Mouse (Mus musculus) gastrocnemius, adult 8-10 months (tissue): ENCODE results near the gene Snx10. TPM values are rescaled to one million over a fixed set of nuclear protein-coding genes. Genes with fewer than 3 reads are reported as not detected.

Source experiments
- DNase-seq, 2 experiments: peaks; one replicate each; pipeline ENCODE4 v3.0.0; 2022; ENCODE audit warnings: low spot score in 2 of 2
- total RNA-seq, 4 experiments: library from RNA; stranded (reverse); gene quantifications; 2 replicates each; pipeline ENCODE4 v1.2.4; 2022

Gene Snx10
- total RNA-seq, 4 experiments from 2014 or later: 6.1 to 11.6 (median 7.5) TPM

DNA sequence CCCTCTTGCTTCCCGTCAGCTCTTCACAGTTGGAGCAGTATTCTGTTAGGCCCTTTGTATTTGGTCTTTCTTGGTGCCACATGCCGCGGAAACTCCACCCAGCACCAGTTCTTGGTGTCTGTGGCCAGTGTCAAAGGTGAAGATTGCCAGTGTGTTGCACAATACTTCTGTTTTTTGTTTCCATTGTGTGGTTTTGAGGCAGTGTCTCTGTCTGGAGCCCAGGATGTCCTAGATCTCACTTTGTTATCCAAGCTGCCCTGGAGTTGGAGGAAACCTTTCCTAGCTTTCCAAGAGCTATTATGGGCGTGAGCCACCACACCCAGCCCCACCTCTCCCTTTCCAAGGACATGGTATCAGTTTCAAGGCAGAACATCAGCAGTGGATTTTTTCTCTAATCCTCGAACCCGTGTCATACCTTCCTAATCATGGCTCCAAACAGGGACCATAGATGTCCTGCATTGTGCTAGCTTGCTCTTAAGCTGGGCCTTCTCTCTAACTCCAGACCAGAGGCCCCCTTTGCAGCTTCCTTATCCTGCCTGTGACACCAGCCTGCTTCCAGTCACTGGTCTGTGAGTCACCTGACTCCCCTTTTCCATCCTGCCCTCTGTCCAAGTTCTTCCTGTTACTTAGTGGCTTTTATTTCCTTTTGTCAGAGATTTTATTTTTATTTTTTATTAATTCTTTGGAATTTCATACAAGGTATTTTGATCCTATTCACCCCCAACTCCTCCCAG lies 9.9 kb downstream of the Snx10 start:
- DNase-seq: no peak

DNA sequence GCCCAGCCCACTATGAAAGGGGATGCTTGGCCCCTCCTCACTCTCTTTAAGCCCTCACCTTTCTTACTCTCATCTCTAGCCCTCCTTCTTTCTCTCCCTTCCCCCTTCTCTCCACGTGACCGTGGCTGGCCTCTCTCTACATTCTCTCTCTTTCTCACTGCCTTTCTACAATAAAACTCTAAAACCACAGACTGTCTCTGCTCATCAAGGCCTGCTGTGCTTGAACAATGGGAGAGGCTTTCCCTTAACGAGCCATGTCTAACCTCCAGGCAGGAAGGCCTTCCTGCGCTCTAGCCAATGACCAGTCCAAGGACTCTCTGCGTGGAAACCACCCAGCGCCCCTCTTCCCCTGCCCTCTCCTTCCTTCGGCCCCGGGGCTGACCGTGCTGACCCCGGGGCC lies 11.9 kb downstream of the Snx10 start:
- DNase-seq: no peak

DNA sequence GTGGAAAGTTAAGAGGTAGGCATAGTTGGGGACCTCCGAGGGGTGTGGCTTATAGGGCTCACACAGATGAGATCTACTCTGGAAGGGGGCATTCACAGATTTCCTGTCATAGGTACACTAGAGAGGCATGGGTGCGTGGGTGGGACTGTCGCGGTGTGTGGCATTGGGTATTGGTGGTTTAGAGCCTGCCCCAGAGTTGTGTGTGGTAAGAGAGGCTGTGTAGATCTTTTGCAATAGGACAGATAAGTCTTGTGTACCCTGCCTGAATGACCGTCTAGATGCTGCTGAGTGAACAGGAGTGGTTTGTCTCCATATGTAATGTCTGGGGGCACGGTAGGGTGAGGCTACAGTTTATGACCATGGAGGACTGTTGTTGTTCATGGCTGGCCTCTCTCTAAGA lies 16.8 kb downstream of the Snx10 start:
- DNase-seq: no peak

DNA sequence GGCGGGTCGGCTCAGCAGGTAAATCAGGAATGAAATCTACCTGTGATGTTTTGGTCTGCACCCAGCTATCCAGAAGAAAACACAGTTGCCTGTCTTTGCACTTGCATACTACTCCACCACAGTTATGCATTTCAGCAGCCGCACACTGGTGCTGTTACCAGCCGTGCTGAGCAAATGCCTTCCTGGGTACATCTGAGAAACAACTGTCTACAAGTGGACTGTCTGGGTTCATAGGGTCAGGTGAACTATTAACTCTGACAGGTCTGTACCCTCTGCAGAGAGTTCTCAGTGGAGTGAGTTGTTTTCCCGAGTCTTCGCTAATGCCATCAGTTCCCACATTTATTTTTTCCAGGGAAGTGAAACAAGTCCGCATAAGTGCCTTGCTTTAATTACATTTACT lies 17.7 kb downstream of the Snx10 start:
- no peak for DNase-seq

DNA sequence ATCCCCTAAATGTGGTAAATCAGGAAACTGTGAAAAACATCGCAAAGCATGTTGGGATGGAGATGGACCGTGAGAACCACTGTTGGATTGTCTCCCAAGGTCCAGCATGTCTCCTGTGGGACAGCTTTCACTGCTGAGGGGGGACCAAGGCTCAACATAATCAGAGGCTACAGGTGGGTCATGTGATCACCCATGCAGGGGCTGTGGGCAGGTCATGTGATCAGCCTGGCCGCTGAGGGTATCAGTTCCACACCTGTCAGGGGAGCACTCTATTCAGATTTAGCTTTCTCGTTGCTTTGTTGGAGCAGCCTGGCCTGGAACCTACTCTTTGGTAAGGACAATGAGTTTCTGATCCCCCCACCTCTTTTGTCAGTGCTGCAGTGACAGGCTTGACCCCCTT lies 18.4 kb downstream of the Snx10 start:
- no peak for DNase-seq

DNA sequence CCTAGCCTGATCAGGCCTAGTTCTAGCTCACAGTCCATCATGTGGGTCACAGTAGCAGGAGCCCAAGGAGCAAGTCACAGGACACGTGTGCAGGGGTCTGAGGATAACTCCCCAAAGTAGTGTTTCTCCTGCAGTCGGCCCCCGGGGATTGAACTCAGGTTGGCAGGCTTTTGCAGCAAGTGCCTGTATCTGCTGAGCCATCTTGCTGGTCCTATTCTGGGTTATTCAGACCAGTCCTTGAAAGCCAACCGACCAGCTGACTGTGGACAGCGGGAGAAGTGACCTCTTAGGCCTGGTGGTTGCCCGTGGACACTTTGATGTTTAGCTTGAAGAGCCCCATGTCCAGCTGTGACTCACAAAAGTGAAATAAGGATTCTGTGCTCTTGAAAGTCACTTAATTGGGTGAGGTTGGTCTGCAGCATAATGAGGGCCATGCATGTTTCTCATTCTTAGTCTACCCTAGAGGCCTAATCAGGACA lies 20.0 kb downstream of the Snx10 start:
- no peak for DNase-seq

DNA sequence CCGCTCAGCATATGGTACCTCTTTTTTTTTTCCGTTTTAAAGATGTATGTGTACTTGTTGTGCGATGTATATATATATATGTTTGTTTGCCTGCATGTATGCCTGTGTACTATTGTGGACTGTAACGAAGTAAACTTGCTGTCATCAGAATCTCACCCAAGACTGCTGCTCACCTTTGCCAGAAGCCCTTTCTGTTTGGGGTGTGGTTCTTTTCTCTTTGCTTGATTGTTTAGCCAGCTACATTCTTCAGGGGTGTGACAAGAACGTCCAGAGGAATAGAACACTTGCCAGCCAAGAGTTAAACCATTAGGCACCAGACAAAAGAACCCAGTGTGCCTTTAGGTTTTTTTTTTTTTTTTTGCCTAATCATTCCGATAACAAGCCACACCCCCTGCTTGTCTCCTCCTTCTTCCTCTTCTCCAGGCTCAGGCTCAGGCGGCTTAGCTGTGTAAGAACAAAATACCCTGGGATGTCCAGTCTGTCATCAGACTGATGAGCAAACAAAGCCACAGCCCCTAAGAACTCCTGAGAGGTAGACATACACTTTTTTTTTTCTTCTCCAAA lies 20.5 kb downstream of the Snx10 start:
- no peak for DNase-seq

DNA sequence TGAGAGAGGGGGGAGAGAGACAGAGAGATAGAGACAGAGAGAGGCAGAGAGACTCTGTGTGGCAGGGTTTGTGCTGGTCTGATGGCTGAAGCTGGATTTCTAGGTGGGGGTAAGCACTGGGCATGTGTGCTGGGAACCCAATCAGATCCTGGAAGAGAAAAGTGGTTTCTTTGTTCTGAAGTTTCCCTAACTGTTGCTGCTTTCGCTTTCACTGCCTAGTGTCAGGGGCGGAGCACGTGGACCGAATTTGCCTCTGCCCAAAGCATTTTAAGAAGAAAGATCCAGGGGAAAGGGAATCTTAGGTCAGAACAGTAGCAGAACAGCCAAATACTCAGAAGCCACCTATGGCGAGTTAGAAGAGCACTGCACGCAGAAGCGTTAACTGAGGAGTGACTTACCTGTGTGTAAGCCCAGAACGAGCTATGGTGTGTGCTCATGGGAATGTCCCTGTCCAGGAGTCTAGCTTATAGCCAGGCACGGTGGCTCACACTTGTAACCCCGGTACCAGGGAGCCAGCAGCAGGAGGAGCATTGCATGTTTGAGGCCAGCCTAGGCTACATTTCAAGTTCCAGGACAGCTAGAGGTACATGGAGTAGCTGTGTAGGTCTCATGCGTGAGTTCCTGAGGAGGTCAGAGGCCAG lies 21.6 kb downstream of the Snx10 start:
- peak in 1 of 2 experiments; percentile 13 for DNase-seq

DNA sequence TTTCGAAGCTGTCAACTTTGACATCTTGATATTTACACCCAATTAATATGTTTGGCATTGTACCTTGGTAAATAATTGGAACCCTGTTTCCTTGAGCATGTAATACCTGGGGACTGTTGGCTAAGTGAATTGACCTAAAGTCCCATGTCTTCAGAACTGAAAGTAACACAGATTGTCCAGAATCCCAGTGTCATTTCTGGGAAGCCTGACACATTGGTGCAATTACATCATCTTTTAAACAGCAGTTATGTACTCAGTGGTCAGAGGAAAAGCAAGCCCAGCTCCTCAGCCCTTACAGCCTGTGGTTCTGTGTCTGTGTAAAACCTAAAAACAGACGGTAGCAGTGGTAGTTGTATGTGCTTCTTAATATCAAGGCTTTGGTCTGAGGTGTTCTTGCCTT lies 22.4 kb downstream of the Snx10 start:
- DNase-seq: no peak

DNA sequence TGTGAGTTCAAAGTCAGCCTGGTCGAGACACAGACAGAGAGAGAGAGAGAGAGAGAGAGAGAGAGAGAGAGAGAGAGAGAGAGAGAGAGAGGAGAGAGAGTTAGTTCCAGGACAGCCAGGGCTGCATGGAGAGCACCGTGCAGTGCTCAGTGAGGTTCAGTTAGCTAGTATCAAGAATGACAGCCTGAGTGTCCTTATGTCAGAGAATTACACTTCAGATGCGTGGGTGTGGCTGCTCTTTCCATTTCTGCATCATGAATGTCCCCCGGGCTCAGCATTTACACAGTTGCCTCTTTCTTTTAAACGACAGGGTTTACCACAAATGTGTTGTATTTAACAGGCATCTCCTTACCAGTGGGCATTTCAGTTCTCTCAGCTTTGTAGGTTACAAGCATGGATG lies 25.1 kb downstream of the Snx10 start:
- DNase-seq: no peak

DNA sequence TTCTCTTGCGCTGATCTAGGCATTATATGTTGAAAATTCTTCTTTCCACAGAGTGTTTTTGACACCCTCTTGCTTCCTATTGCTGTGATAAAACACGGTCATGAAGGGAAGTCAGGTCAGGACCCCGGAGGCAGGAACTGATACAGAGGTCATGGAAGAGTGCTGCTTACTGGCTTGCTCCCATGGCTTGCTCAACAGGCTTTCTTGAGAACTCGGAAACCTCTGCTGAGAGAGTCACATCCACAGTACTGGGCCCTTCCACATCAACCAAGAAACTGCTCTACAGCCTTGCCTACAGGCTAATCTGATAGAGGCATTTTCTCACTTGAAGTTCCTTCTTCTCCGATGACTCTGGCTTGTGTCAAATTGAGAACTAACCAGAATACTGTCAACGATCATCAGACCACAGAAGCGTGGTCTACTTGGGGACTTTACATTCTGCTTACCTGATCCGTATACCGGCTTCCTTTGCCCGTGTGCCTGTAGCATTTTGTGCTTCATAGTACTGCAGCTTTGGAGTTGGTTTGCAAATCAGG lies 27.6 kb downstream of the Snx10 start:
- no peak for DNase-seq

DNA sequence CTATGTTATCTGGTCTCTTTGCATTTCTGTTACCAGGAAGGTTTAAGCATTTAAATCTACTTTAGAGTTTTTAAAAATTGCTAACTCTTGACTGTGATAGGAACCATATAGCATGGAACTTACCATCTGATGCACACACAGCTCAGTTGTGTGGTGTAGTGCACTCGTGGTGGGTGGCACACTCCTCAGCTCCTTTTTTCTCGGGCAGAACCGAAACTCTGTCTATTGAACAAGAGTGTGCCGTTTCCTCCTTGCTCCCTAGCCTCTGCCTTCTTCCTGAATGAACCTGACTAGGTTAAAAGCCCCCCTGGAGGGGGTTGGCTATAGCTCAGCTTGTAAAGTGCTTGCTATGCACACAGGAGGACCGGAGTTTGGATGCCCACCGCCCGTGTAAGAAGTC lies 32.9 kb downstream of the Snx10 start:
- no peak for DNase-seq

DNA sequence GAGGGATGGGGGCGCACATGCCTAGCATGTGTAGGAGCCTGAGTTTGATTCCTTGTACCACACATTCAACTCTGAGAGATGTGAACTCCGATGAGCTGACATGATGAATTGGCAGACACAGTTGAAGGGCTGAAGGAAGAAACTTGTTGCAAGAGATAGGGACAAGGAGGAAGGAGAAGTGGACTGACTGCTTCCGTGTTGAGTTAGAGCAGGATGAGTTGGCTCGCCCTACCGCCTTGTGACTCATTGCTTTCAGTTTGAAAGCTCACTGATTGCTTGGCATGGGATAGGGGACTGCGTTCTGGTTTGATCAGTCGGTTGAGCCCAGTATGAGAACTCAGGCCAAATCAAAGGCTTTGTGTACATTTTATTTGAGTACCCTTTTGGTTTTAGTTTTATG lies 34.6 kb downstream of the Snx10 start:
- DNase-seq: no peak

DNA sequence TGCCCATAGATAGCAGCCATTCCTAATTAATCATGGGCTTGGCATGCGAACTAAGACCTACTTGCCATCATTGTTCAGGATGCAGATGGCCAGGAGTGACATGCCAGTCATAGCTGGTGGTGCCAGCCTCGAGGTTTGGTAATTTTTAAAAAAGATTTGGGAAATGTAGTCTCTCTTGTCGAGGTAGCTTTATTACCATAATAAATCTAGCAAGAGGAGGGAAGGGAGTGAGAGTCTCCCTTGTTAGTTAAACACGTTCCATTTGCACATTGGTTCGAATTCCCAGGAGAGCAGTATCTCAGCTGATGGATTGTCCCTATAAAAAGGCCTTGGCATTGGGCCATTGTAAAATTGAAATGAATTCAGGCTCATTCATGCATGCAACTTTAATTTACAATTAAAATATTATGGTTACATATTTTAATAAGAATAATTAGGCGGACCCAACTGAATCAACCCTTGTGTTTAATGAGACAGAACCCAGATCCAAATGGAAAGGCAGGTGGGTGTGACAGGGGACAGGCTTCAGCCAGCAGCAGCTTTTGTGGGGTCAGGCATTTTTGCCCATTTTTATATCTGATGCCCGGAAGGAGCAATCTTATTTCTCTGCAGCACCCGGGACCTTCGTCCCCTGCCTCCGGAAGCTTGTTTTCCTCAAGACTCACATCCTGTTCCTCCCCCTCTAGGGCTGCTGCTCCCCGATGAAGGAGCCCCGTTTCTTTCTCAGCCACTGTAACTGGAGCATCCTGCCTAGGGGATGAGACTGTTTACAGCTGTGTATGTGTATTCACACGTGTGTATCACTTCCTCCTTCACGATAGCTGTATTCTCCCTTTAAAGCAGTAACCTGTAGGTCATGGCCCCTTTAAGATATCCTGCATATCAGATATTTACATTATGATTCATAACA lies 43.3 kb downstream of the Snx10 start:
- DNase-seq: no peak

DNA sequence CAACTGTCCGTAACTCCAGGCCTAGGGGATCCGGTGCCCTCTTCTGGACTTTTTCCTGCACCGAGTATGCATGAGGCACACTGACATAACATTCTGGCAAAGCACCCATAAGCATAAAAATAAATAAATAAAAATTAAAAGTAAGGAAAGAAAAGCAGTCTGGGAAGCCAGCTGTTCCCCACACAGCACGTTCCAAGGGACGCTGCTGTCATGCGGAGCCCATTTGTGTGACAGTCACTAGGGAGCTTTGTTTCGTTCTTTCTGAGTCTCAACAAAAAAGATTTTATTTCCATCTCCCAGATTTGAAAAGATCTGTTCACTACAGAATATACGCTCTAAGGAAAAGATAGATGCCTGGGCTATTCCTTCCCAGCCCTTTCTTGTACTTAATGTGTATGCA lies 45.4 kb downstream of the Snx10 start:
- DNase-seq: no peak

DNA sequence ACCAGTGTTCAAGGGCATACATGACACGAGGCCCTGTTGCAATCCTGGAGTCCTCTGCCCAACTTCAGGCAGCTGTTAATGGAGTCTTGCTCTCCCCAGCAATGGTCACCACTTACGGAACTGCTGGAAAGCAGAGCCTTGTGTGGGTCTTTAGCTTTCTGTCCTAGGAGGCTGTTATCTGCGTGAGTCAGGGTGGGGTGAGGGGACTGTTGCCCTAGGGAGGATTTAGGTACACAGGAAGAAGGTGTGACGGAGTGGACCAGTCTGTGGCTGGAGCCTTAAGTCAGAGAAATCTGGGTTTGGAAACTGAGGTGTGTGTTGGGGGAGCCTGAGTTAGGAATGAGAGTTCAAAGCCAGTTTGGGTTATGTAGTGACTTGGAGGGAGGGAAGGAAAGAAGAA lies 49.4 kb downstream of the Snx10 start:
- DNase-seq: no peak

DNA sequence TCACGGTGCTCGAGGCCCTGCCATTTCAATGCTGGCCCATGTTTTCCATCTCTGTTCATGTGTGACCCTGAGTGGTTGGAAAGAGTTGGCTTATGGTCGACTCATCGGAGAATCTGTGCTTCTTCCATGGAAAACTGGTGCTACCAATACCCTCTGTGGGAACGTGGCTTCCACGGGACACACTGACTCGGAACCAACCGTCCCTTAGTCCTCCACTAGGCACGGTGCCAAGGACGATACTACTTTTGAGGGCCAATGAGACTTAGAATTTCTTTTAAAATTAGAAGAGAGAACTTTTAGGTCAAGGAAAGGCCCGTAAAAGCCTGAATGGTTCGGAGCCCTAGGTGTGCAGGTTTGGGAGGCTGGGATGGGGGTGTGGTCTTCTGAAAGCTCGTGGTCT lies 50.4 kb downstream of the Snx10 start:
- DNase-seq: no peak

DNA sequence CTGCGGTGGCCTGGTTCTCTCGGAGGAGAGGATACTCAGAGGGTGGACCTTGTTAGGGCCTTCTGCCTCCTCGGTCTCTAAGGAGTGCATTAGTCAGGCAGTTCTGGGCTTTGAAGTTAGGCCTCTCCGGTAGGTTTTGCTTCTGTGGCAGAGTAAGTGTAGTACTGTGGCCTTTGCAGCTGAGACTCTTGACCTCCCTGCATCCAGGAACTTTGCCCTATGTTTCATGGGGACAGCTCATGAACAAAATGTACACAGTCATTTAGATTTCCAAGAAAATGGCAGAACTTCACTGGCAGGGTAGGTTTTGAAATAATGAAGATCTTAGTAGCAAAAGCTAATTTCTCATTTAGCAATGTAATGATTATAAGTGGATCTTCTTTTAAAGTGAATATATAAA lies 54.7 kb downstream of the Snx10 start:
- DNase-seq: no peak

DNA sequence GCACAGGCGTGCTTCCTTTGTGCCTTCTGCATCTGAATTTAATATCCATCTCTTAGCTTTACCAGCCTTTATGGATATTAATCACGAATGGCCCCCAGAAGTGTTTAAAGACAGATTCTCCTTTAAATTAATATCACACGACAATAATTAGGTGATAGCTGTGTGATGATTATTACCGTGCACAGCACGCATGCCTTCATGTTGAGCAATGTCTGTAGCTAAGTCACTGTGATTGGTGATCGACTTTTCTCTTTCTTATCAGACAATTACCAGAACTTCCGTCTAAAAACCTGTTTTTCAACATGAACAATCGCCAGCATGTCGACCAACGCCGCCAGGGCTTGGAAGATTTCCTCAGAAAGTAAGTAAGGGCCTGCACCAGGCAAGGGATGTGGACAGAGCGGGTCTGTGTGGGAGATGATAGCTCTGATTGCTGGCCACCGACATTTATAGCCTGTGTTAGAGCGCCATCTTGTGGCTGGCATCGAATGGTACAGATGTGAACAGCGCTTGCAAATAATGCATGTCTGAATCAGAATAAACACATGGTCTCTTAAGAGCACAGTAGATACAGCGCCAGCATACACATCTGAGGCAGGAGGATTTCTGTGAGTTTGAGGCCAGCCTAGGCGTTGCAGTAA lies 56.5 kb downstream of the Snx10 start:
- peak; percentile 45 to 58 for DNase-seq

DNA sequence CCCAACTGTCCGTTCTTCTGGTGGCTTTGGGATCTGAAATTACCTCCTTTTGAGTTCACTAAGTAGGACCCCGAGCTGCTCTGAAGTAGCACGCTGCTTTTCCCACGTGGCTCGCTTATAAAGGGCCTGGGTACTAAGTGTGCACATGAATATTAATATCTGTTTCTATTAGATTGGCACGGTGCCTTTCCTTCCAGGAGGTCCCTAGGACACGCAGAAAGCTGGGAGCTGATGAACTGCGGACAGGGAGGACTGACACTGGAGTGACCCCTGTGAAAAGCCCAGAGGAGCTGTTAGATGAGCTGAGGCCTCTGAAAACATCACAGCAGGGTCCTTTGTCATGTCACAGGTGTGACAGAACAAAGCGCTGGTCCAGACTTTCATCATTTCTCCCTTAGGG lies 57.7 kb downstream of the Snx10 start:
- DNase-seq: no peak

DNA sequence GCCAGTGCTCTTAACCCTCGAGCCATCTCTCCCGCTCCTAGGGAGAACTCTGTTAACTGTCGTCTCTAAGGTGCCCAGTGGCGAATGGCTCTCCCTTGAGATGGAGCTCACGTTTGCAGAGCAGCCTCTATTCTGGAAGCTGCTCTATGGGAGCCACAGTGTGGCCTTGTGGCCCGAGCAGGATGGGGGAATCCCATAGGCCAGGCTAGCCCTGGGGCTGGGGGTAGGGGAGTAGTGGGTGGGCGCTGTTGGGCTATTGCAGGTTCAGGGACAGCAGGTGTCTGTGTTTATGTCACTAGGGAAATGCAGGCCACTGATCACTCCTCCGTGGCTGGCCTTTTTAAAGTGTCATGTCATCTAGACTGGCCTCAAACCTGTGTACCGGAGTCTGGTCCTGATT lies 58.4 kb downstream of the Snx10 start:
- no peak for DNase-seq
